8 mouse cellular contexts compared by ENCODE assay signal in the genomic region with DNA sequence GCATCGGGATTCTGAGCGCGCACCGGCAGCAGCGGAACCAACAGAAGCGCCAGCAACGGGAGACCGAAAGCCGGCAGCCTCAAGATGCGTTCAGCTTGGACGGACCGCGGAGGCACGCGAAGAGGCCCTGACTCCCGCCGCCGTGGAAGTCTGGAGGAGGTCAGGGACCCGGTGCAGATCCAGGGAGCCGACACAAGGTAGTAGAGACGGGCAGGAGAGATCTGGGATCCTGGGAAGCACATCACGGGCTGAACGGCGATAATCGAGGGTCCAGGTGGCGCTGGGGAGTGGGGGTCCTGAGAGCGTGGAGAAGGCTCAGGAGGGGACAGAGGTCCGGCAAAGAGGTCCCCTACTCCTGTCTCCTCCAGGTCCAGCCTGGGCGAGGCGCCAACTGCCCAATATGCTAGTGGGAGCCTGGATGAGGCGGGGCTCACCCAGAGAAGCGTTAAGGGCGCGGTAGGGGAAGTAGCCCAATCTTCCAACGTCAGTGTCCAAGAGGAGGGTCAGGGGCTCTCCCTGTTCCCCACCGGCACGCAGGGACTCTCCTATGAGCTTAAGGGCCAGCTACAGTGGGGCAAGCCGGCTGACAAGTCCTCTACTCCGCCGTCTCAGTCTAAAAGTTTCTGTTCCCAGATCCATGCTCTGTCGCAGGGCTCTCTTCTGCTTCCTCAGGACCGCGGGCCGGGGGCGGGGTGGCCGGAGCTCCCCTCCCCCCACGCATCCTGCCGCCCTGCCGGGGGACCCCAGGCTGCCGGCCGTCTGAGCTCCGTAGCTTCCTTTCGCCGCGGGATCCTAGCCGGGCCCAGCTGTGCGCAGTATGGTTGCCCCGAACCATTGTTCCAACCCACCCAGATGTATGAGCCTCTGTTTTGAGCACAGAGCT. TPM values are rescaled to one million over a fixed set of nuclear protein-coding genes. Genes with fewer than 3 reads are reported as not detected.
DNase-seq lines count a peak whose midpoint lies in the region; ATAC-seq lines count a peak whose summit lies in the region.

A gene (minus strand): TSS at position 665 of the 883 bp plus-strand sequence.

- intact Hi-C loops in left cerebral cortex, postnatal 4 days (cut with DNase I): no loop called here

- H3K4me1 ChIP-seq in embryonic facial prominence, embryonic 13.5 days: peaks cover 12% of the 10 kb centered on the region
- peaks cover 2% of the 10 kb centered on the region; the same call in 1 of the 2 replicates for H3K4me1 ChIP-seq in intestine, embryonic 16.5 days (ENCODE audit: control insufficient read depth, insufficient read depth, low read length)
- peaks cover 9% of the 10 kb centered on the region for H3K4me1 ChIP-seq in midbrain, embryonic 15.5 days

- H3K36me3 ChIP-seq in embryonic facial prominence, embryonic 13.5 days: no peaks in the 10 kb centered on the region
- no peaks in the 10 kb centered on the region for H3K36me3 ChIP-seq in intestine, embryonic 16.5 days (ENCODE audit: control insufficient read depth, insufficient read depth, low read length)
- no peaks in the 10 kb centered on the region for H3K36me3 ChIP-seq in midbrain, embryonic 15.5 days (replicated peaks)

- H3K9ac ChIP-seq in embryonic facial prominence, embryonic 13.5 days: peak within 1 kb of the TSS; percentile 67
- H3K9ac ChIP-seq in intestine, embryonic 16.5 days (ENCODE audit: low read depth, low read length): peak within 1 kb of the TSS; percentile 70
- H3K9ac ChIP-seq in midbrain, embryonic 15.5 days: peak within 1 kb of the TSS; percentile 31

- peak; percentile 32 for DNase-seq in left cerebral cortex, postnatal 4 days
- no peak for DNase-seq in left cerebral cortex, adult 9 months (ENCODE audit: low spot score in 2 of 2)
- no peak for DNase-seq in cerebellum, adult 9-11 months
- no peak for DNase-seq in right cerebral cortex, postnatal 10 days (ENCODE audit: low spot score in 2 of 2)
- DNase-seq in right cerebral cortex, adult 18-20 months: no peak

- WGBS in embryonic facial prominence, embryonic 13.5 days: under 1% methylated on average over 58 of the region's 58 CpGs
- under 1% methylated on average over 54 of the region's 58 CpGs for WGBS in intestine, embryonic 16.5 days
- under 1% methylated on average over 58 of the region's 58 CpGs for WGBS in midbrain, embryonic 15.5 days

- H3K27ac ChIP-seq in embryonic facial prominence, embryonic 13.5 days: no peak within 1 kb of the TSS
- H3K27ac ChIP-seq in intestine, embryonic 16.5 days (ENCODE audit: low read length): no peak within 1 kb of the TSS
- no peak within 1 kb of the TSS for H3K27ac ChIP-seq in midbrain, embryonic 15.5 days

- H3K27me3 ChIP-seq in embryonic facial prominence, embryonic 13.5 days: peaks cover 49% of the 10 kb centered on the region
- peaks cover 18% of the 10 kb centered on the region for H3K27me3 ChIP-seq in intestine, embryonic 16.5 days (replicated peaks; ENCODE audit: control insufficient read depth, insufficient read depth, low read length)
- H3K27me3 ChIP-seq in midbrain, embryonic 15.5 days (replicated peaks): peaks cover 27% of the 10 kb centered on the region

- H3K4me2 ChIP-seq in embryonic facial prominence, embryonic 13.5 days: peak within 1 kb of the TSS; percentile 82
- peak within 1 kb of the TSS; percentile 93 for H3K4me2 ChIP-seq in intestine, embryonic 16.5 days (ENCODE audit: low read depth, low read length)
- peak within 1 kb of the TSS; percentile 65 for H3K4me2 ChIP-seq in midbrain, embryonic 15.5 days

- no peak for ATAC-seq in embryonic facial prominence, embryonic 13.5 days (ENCODE audit: insufficient number of reproducible peaks, insufficient read depth, low FRiP score, low TSS enrichment, low read depth)
- peak; percentile 62 for ATAC-seq in intestine, embryonic 16.5 days
- ATAC-seq in midbrain, embryonic 15.5 days (replicated peaks): no peak; the same call in 1 of the 2 replicates

- 0 out of 2 replicates have a peak, but pooled peaks cover 3% of the 10 kb centered on the region for H3K9me3 ChIP-seq in embryonic facial prominence, embryonic 13.5 days
- no peaks in the 10 kb centered on the region for H3K9me3 ChIP-seq in intestine, embryonic 16.5 days (ENCODE audit: control insufficient read depth, low read length)
- no peaks in the 10 kb centered on the region for H3K9me3 ChIP-seq in midbrain, embryonic 15.5 days

- H3K4me3 ChIP-seq in embryonic facial prominence, embryonic 13.5 days: peak within 1 kb of the TSS; percentile 48
- peak within 1 kb of the TSS; percentile 54 for H3K4me3 ChIP-seq in intestine, embryonic 16.5 days (ENCODE audit: low read length)
- H3K4me3 ChIP-seq in midbrain, embryonic 15.5 days: peak within 1 kb of the TSS; percentile 39

RNA-seq across cellular contexts. Expression of the gene that starts here (rescaled TPM):
- 1 to 10 TPM; 1.5 TPM for total RNA-seq in left cerebral cortex, postnatal 4 days (2021)
- 0.55 and 0.77 TPM in 2 replicates for polyA plus RNA-seq in embryonic facial prominence, embryonic 13.5 days (2015; fragmentation: Nextera tagmentation; extraction: Ambion mirVana)
- polyA plus RNA-seq in intestine, embryonic 16.5 days (2015; fragmentation: Nextera tagmentation; extraction: Ambion mirVana): 0.64 and 0.70 TPM in 2 replicates
- 1.2 and 1.7 TPM in 2 replicates for polyA plus RNA-seq in midbrain, embryonic 15.5 days (2015; fragmentation: Nextera tagmentation; extraction: Ambion mirVana)

Comparison
In these comparisons a context has a peak if more than half of its experiments do, and no peak if none do; other contexts are left out.
1. Peak in ATAC-seq, H3K4me3 ChIP-seq, H3K9ac ChIP-seq and H3K4me2 ChIP-seq in intestine, embryonic 16.5 days; RNA of the gene not detected or under 1 TPM.